Mouse (Mus musculus) lung, embryonic 15.5 days (tissue): ENCODE measurements around the gene Wap. TPM values are rescaled to one million over a fixed set of nuclear protein-coding genes. Genes with fewer than 3 reads are reported as not detected.

Experiments
- ATAC-seq: fragments of 200-750 bp; cut with Nextera tagmentation; 2 replicates; pipeline ENCODE4 v1.8.0; 2017; ENCODE audit warnings: moderate number of reproducible peaks, borderline replicate concordance; ENCODE audit not compliant: low FRiP score, low TSS enrichment; ENCODE audit errors: extremely low read depth
- H3K27ac ChIP-seq: fragments of 300-500 bp; sonication (generic); 2 replicates; pipeline ENCODE4 v1.5.1; 2015; ENCODE audit warnings: moderate library complexity, mild to moderate bottlenecking, inconsistent platforms
- H3K27me3 ChIP-seq: fragments of 300-500 bp; sonication (generic); 2 replicates; pipeline ENCODE4 v1.6.1; 2015; ENCODE audit warnings: inconsistent platforms
- H3K36me3 ChIP-seq: fragments of 300-500 bp; sonication (generic); 2 replicates; pipeline ENCODE4 v1.6.1; 2015; ENCODE audit warnings: inconsistent platforms
- H3K4me1 ChIP-seq: fragments of 300-500 bp; sonication (generic); 2 replicates; pipeline ENCODE4 v1.6.1; 2015; ENCODE audit warnings: inconsistent platforms
- H3K4me2 ChIP-seq: fragments of 300-500 bp; sonication (generic); 2 replicates; pipeline ENCODE4 v1.6.1; 2015; ENCODE audit warnings: inconsistent platforms, mild to moderate bottlenecking, moderate library complexity
- H3K4me3 ChIP-seq: fragments of 300-500 bp; sonication (generic); 2 replicates; pipeline ENCODE4 v1.5.1; 2015; ENCODE audit warnings: mild to moderate bottlenecking, inconsistent platforms
- H3K9ac ChIP-seq: fragments of 300-500 bp; sonication (generic); 2 replicates; pipeline ENCODE4 v1.6.1; 2015; ENCODE audit warnings: inconsistent platforms
- H3K9me3 ChIP-seq: fragments of 300-500 bp; sonication (generic); 2 replicates; pipeline ENCODE4 v1.6.1; 2016; ENCODE audit warnings: inconsistent platforms
- WGBS: fragments of 180-500 bp; shearing (Covaris S2); methylation state at CpG from one replicate; pipeline ENCODE4 v1.1.7; 2015; 5-methylcytosine and 5-hydroxymethylcytosine counted together
- polyA plus RNA-seq: library from polyadenylated mRNA; unstranded; fragments of >200 nt; fragmentation: Nextera tagmentation; extraction: Ambion mirVana; gene quantifications from 2 replicates; pipeline ENCODE4 v1.2.1, GENCODE M21; 2015

Gene Wap
- polyA plus RNA-seq, 1 experiment from 2014 or later, result not detected

- ATAC-seq, result no peak
- peaks cover 23% of the 10 kb centered on the region for H3K27me3 ChIP-seq
- H3K36me3 ChIP-seq, result peaks cover 5% of the 10 kb centered on the region; the same call in 1 of the 2 replicates
- no peak overlapping the region for H3K4me3 ChIP-seq
- WGBS, result 73% methylated on average over 9 of the region's 9 CpGs
- H3K4me1 ChIP-seq, result peaks cover 50% of the 10 kb centered on the region
- H3K27ac ChIP-seq, result no peak overlapping the region
- no peaks in the 10 kb centered on the region for H3K9me3 ChIP-seq
- no peak overlapping the region for H3K4me2 ChIP-seq
- no peak overlapping the region for H3K9ac ChIP-seq
Observed at GRCm38 (mm10) chr11:6602662-6603061, 35.8 kb downstream of the Wap start.

GRCm38 (mm10) chr11:6601649-6602480, 36.6 kb downstream of the Wap start:
- no peak overlapping the region for H3K4me3 ChIP-seq
- no peak overlapping the region for H3K9ac ChIP-seq
- 70% methylated on average over 20 of the region's 20 CpGs for WGBS
- ATAC-seq, result no peak
- H3K9me3 ChIP-seq, result no peaks in the 10 kb centered on the region
- no peak overlapping the region for H3K27ac ChIP-seq
- no peak overlapping the region for H3K4me2 ChIP-seq
- peaks cover 10% of the 10 kb centered on the region for H3K36me3 ChIP-seq
- peaks cover 50% of the 10 kb centered on the region for H3K4me1 ChIP-seq
- peaks cover 23% of the 10 kb centered on the region for H3K27me3 ChIP-seq

- H3K4me1 ChIP-seq, result peaks cover 45% of the 10 kb centered on the region
- H3K27ac ChIP-seq, result no peak overlapping the region
- no peak overlapping the region for H3K4me3 ChIP-seq
- no peaks in the 10 kb centered on the region for H3K9me3 ChIP-seq
- 84% methylated on average over 8 of the region's 8 CpGs for WGBS
- ATAC-seq, result no peak
- no peak overlapping the region for H3K9ac ChIP-seq
- H3K36me3 ChIP-seq, result peaks cover 24% of the 10 kb centered on the region
- H3K4me2 ChIP-seq, result no peak overlapping the region
- peaks cover 9% of the 10 kb centered on the region for H3K27me3 ChIP-seq
Observed at GRCm38 (mm10) chr11:6600284-6600944, 38.0 kb downstream of the Wap start.

- H3K4me1 ChIP-seq, result peaks cover 39% of the 10 kb centered on the region
- no peak overlapping the region for H3K4me2 ChIP-seq
- ATAC-seq, result no peak
- peaks cover 29% of the 10 kb centered on the region for H3K36me3 ChIP-seq
- peaks cover 3% of the 10 kb centered on the region for H3K27me3 ChIP-seq
- no peak overlapping the region for H3K27ac ChIP-seq
- 77% methylated on average over 6 of the region's 6 CpGs for WGBS
- no peaks in the 10 kb centered on the region for H3K9me3 ChIP-seq
- H3K4me3 ChIP-seq, result no peak overlapping the region
- no peak overlapping the region for H3K9ac ChIP-seq
Observed at GRCm38 (mm10) chr11:6599831-6600230, 38.6 kb downstream of the Wap start.

GRCm38 (mm10) chr11:6599011-6599681, 39.3 kb downstream of the Wap start:
- Histone ChIP-seq H3K9me3 (no peaks in the 10 kb centered on the region), H3K4me3 (no peak overlapping the region), H3K4me2 (no peak overlapping the region), H3K4me1 (peaks cover 32% of the 10 kb centered on the region), H3K27me3 (no peaks in the 10 kb centered on the region), H3K36me3 (peaks cover 35% of the 10 kb centered on the region), H3K27ac (no peak overlapping the region), H3K9ac (no peak overlapping the region)
- WGBS, result 21% methylated on average over 27 of the region's 27 CpGs
- no peak for ATAC-seq

GRCm38 (mm10) chr11:6598191-6598889, 40.1 kb downstream of the Wap start:
- no peak for ATAC-seq
- Histone ChIP-seq H3K27me3 (no peaks in the 10 kb centered on the region), H3K36me3 (peaks cover 43% of the 10 kb centered on the region), H3K9me3 (no peaks in the 10 kb centered on the region), H3K9ac (no peak overlapping the region), H3K4me2 (no peak overlapping the region), H3K27ac (no peak overlapping the region), H3K4me3 (no peak overlapping the region), H3K4me1 (peaks cover 24% of the 10 kb centered on the region)
- 38% methylated on average over 19 of the region's 19 CpGs for WGBS

- no peak overlapping the region for H3K9ac ChIP-seq
- no peaks in the 10 kb centered on the region for H3K9me3 ChIP-seq
- peaks cover 51% of the 10 kb centered on the region for H3K36me3 ChIP-seq
- 62% methylated on average over 7 of the region's 7 CpGs for WGBS
- no peak overlapping the region for H3K4me3 ChIP-seq
- ATAC-seq, result no peak
- H3K4me1 ChIP-seq, result peaks cover 17% of the 10 kb centered on the region
- no peak overlapping the region for H3K4me2 ChIP-seq
- no peaks in the 10 kb centered on the region for H3K27me3 ChIP-seq
- no peak overlapping the region for H3K27ac ChIP-seq
Observed at GRCm38 (mm10) chr11:6597523-6597922, 40.9 kb downstream of the Wap start.

GRCm38 (mm10) chr11:6596616-6597015, 41.8 kb downstream of the Wap start:
- Histone ChIP-seq H3K4me1 (peaks cover 11% of the 10 kb centered on the region), H3K36me3 (peaks cover 60% of the 10 kb centered on the region), H3K4me3 (no peak overlapping the region), H3K9me3 (no peaks in the 10 kb centered on the region), H3K9ac (no peak overlapping the region), H3K4me2 (no peak overlapping the region), H3K27me3 (no peaks in the 10 kb centered on the region), H3K27ac (no peak overlapping the region)
- ATAC-seq, result no peak
- 84% methylated on average over 3 of the region's 3 CpGs for WGBS

GRCm38 (mm10) chr11:6596205-6596604, 42.2 kb downstream of the Wap start:
- Histone ChIP-seq H3K27me3 (no peaks in the 10 kb centered on the region), H3K9me3 (no peaks in the 10 kb centered on the region), H3K4me2 (no peak overlapping the region), H3K9ac (no peak overlapping the region), H3K36me3 (peaks cover 64% of the 10 kb centered on the region), H3K27ac (no peak overlapping the region), H3K4me3 (no peak overlapping the region), H3K4me1 (peaks cover 11% of the 10 kb centered on the region)
- 96% methylated on average over 6 of the region's 6 CpGs for WGBS
- ATAC-seq, result no peak

GRCm38 (mm10) chr11:6595339-6595738, 43.1 kb downstream of the Wap start:
- H3K27ac ChIP-seq, result no peak overlapping the region
- no peak overlapping the region for H3K4me3 ChIP-seq
- H3K9me3 ChIP-seq, result no peaks in the 10 kb centered on the region
- no peaks in the 10 kb centered on the region for H3K27me3 ChIP-seq
- H3K4me2 ChIP-seq, result no peak overlapping the region
- no peak overlapping the region for H3K9ac ChIP-seq
- H3K4me1 ChIP-seq, result peaks cover 11% of the 10 kb centered on the region
- no peak for ATAC-seq
- peaks cover 73% of the 10 kb centered on the region for H3K36me3 ChIP-seq
- WGBS, result 78% methylated on average over 5 of the region's 5 CpGs

GRCm38 (mm10) chr11:6594845-6595244, 43.6 kb downstream of the Wap start:
- Histone ChIP-seq H3K4me1 (peaks cover 11% of the 10 kb centered on the region), H3K9me3 (no peaks in the 10 kb centered on the region), H3K4me3 (no peak overlapping the region), H3K27ac (no peak overlapping the region), H3K9ac (no peak overlapping the region), H3K4me2 (no peak overlapping the region), H3K27me3 (no peaks in the 10 kb centered on the region), H3K36me3 (peaks cover 78% of the 10 kb centered on the region)
- ATAC-seq, result no peak
- 78% methylated on average over 6 of the region's 6 CpGs for WGBS
